Mouse (Mus musculus) stomach, postnatal 0 days (tissue): Measurements from ENCODE around the gene Keg1. TPM values are rescaled to one million over a fixed set of nuclear protein-coding genes. Genes with fewer than 3 reads are reported as not detected.

Experiments
- ATAC-seq: fragments of 200-750 bp; cut with Nextera tagmentation; 2 replicates; pipeline ENCODE4 v1.8.0; 2017; ENCODE audit not compliant: low FRiP score, low TSS enrichment
- DNase-seq: peaks from one replicate; pipeline ENCODE4 v3.0.0-alpha.2; 2016; ENCODE audit warnings: low spot score
- H3K27ac ChIP-seq: fragments of 300-500 bp; sonication (generic); replicated peaks from 2 replicates; pipeline ENCODE4 v1.5.1; 2014; ENCODE audit warnings: mild to moderate bottlenecking, control low read depth
- H3K27me3 ChIP-seq: fragments of 300-500 bp; sonication (generic); 2 replicates; pipeline ENCODE4 v1.6.1; 2014; ENCODE audit warnings: low read length; ENCODE audit not compliant: control insufficient read depth, insufficient read depth
- H3K36me3 ChIP-seq: fragments of 300-500 bp; sonication (generic); 2 replicates; pipeline ENCODE4 v1.6.1; 2014; ENCODE audit warnings: low read length, mixed read lengths; ENCODE audit not compliant: control insufficient read depth, insufficient read depth
- H3K4me1 ChIP-seq: fragments of 300-500 bp; sonication (generic); replicated peaks from 2 replicates; pipeline ENCODE4 v1.6.1; 2014; ENCODE audit warnings: antibody characterized with exemption; ENCODE audit not compliant: control insufficient read depth, insufficient read depth
- H3K4me2 ChIP-seq: fragments of 300-500 bp; sonication (generic); replicated peaks from 2 replicates; pipeline ENCODE4 v1.6.1; 2014; ENCODE audit warnings: low read depth, mild to moderate bottlenecking, control low read depth, moderate library complexity
- H3K4me3 ChIP-seq: fragments of 300-500 bp; sonication (generic); 2 replicates; pipeline ENCODE4 v1.5.1; 2014; ENCODE audit warnings: low read depth, low read length, control low read depth
- H3K9ac ChIP-seq: fragments of 300-500 bp; sonication (generic); 2 replicates; pipeline ENCODE4 v1.6.1; 2014; ENCODE audit warnings: mild to moderate bottlenecking, low read length, control low read depth, mixed read lengths
- H3K9me3 ChIP-seq: fragments of 300-500 bp; sonication (generic); 2 replicates; pipeline ENCODE4 v1.6.1; 2016; ENCODE audit warnings: low read length; ENCODE audit not compliant: control insufficient read depth
- CTCF ChIP-seq: IDR thresholded peaks from 2 replicates; pipeline ENCODE4 v1.5.1; 2016; ENCODE audit warnings: antibody characterized with exemption, low read depth, mild to moderate bottlenecking, moderate library complexity
- EP300 ChIP-seq: optimal IDR thresholded peaks from 2 replicates; pipeline ENCODE3; 2016; ENCODE audit warnings: antibody characterized with exemption
- WGBS: fragments of 180-500 bp; shearing (Covaris S2); extraction: QIAGEN DNeasy Blood & Tissue Kit; methylation state at CpG from one replicate; pipeline ENCODE4 v1.1.7; 2014; 5-methylcytosine and 5-hydroxymethylcytosine counted together
- polyA plus RNA-seq: library from polyadenylated mRNA; unstranded; fragments of >200 nt; fragmentation: Nextera tagmentation; extraction: Ambion mirVana; gene quantifications from 2 replicates; pipeline ENCODE4 v1.2.1, GENCODE M21; 2015

Keg1 gene
- polyA plus RNA-seq, 1 experiment from 2014 or later, result not detected

DNA sequence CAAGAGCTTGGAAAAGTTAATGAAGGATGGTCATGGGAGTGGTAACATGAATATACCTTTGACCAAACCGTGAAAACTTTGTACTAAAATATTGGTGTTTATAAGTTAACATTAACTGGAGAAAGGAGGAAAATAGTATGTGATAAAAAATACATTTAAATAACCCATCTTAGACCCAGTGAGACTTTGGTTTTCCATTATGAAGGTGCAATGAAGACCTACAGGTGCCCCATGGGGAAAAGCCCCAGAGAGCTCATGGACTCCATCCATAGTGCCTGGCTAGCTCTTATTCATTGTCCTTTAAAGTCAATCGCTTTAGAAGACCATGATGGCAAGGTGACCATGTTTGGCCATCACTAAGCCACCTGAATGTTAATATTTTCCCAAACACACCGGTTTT is 17.8 kb upstream of the Keg1 start, which contains the start of gene Olfr1443:
Olfr1443 (plus strand) TSS at position 301 of the 400 bp plus-strand sequence.
- TF ChIP-seq EP300 (no peak), CTCF (no peak)

GRCm38 (mm10) chr19:12684638-12685037 is 10.9 kb upstream of the Keg1 start:
- no peak overlapping the region for H3K27ac ChIP-seq
- H3K4me1 ChIP-seq, result no peaks in the 10 kb centered on the region
- no peak overlapping the region for H3K4me2 ChIP-seq
- ATAC-seq (no peak), DNase-seq (no peak)
- TF ChIP-seq CTCF (no peak), EP300 (no peak)
- no peaks in the 10 kb centered on the region for H3K9me3 ChIP-seq
- no peak overlapping the region for H3K4me3 ChIP-seq
- H3K9ac ChIP-seq, result no peak overlapping the region
- no peaks in the 10 kb centered on the region for H3K27me3 ChIP-seq
- no peaks in the 10 kb centered on the region for H3K36me3 ChIP-seq

More for the DNA sequence above, 17.8 kb upstream of the Keg1 start, which contains the start of gene Olfr1443:
- H3K4me1 ChIP-seq, result no peaks in the 10 kb centered on the region
- ATAC-seq, result no peak
- H3K9ac ChIP-seq, result no peak within 1 kb of the TSS
- H3K9me3 ChIP-seq, result no peaks in the 10 kb centered on the region
- no peak for DNase-seq
- H3K27me3 ChIP-seq, result no peaks in the 10 kb centered on the region
- 69% methylated on average over 3 of the region's 3 CpGs for WGBS
- H3K36me3 ChIP-seq, result no peaks in the 10 kb centered on the region
- no peak within 1 kb of the TSS for H3K27ac ChIP-seq
- no peak within 1 kb of the TSS for H3K4me2 ChIP-seq
- no peak within 1 kb of the TSS for H3K4me3 ChIP-seq

DNA sequence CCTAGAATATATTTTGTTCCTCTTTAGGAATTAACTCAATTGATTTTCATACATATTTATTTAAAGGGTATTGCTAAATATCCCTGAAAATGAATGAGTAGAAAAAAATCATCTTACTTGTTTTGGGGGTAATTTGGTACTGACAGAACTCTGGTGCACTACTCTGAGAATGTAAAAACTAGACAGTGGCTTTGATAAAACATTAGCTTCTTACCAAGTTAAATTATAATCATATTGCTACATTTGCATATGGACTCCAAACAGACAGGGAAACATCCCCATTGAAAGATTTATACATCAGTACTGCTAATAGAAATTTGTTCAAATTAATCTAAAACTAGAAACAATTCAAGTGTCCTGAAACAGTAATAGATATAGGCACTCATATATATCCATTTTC is 10.4 kb upstream of the Keg1 start:
- ATAC-seq, result no peak
- H3K27me3 ChIP-seq, result no peaks in the 10 kb centered on the region
- no peak overlapping the region for H3K9ac ChIP-seq

GRCm38 (mm10) chr19:12696221-12696620 is 635 bp downstream of the Keg1 start:
- Histone ChIP-seq H3K36me3 (no peaks in the 10 kb centered on the region), H3K9ac (no peak overlapping the region), H3K4me3 (no peak overlapping the region), H3K4me2 (no peak overlapping the region), H3K27ac (no peak overlapping the region), H3K9me3 (no peaks in the 10 kb centered on the region), H3K4me1 (no peaks in the 10 kb centered on the region), H3K27me3 (no peaks in the 10 kb centered on the region)
- ATAC-seq, result no peak
- no peak for TF ChIP-seq CTCF
- no peak for TF ChIP-seq EP300
- no peak for DNase-seq

More for the DNA sequence above, 10.4 kb upstream of the Keg1 start:
- H3K27ac ChIP-seq, result no peak overlapping the region
- no peak for DNase-seq
- H3K36me3 ChIP-seq, result no peaks in the 10 kb centered on the region
- H3K4me1 ChIP-seq, result no peaks in the 10 kb centered on the region
- no peak overlapping the region for H3K4me2 ChIP-seq
- no peak for TF ChIP-seq EP300
- TF ChIP-seq CTCF, result no peak
- H3K4me3 ChIP-seq, result no peak overlapping the region
- no peaks in the 10 kb centered on the region for H3K9me3 ChIP-seq

GRCm38 (mm10) chr19:12708458-12708857 is 12.9 kb downstream of the Keg1 start:
- ATAC-seq, result peak; percentile 38; the same call in 1 of the 2 replicates
- TF ChIP-seq CTCF (no peak), EP300 (no peak)
- no peaks in the 10 kb centered on the region for H3K36me3 ChIP-seq
- no peaks in the 10 kb centered on the region for H3K4me1 ChIP-seq
- H3K4me2 ChIP-seq, result no peak overlapping the region
- DNase-seq, result no peak
- H3K9me3 ChIP-seq, result no peaks in the 10 kb centered on the region
- H3K27ac ChIP-seq, result no peak overlapping the region
- WGBS, result 52% methylated on average over 2 of the region's 2 CpGs
- H3K4me3 ChIP-seq, result no peak overlapping the region
- H3K27me3 ChIP-seq, result no peaks in the 10 kb centered on the region
- no peak overlapping the region for H3K9ac ChIP-seq

- TF ChIP-seq CTCF (no peak), EP300 (no peak)
These were observed 13.4 kb downstream of the Keg1 start for GRCm38 (mm10) chr19:12708986-12709385.

More at GRCm38 (mm10) chr19:12708986-12709385, 13.4 kb downstream of the Keg1 start:
- no peak overlapping the region for H3K27ac ChIP-seq
- no peak overlapping the region for H3K4me2 ChIP-seq
- no peaks in the 10 kb centered on the region for H3K27me3 ChIP-seq
- H3K4me3 ChIP-seq, result no peak overlapping the region
- no peaks in the 10 kb centered on the region for H3K9me3 ChIP-seq
- ATAC-seq (no peak), DNase-seq (no peak)
- H3K36me3 ChIP-seq, result no peaks in the 10 kb centered on the region
- H3K9ac ChIP-seq, result no peak overlapping the region
- H3K4me1 ChIP-seq, result no peaks in the 10 kb centered on the region
